Mouse (Mus musculus): ENCODE results near the gene Hmgn3. TPM values are rescaled to one million over a fixed set of nuclear protein-coding genes. Genes with fewer than 3 reads are reported as not detected.

Hmgn3 gene
- total RNA-seq (2023), result 1 to 10 TPM; 2.0 to 4.0 TPM

GRCm38 (mm10) chr9:83146446-83147188 is at the start of gene Hmgn3:
Gene Hmgn3 (minus strand): TSS chr9:83146685.

Other genes with a start within 250 kb of the Hmgn3 start
- gene Phip, start 171.2 kb downstream of the Hmgn3 start, total RNA-seq (2023), result 10 to 100 TPM; 95.5 to 95.9 TPM

Measured in neutrophil, adult 59 days (primary cell).